20 mouse cellular contexts compared by ENCODE assay signal in the genomic region with DNA sequence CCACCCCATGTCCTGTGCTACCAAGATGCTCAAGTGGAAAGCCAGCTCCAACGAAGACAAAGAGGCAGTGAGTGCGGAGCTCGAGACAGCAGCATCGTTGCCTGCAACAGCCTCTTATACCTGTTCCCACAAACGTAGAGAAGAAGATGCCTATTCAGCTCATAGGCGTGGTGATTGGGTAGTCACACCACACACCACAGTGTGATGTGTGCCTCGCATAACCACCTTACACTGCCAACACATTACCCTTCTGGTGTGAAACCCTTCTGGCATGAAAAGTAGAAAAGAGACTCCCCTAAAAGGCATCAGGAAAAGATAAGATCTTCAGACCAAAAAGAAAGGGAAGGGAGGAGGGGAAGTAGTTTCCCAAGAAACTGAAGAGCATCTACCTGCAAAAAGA. TPM values are rescaled to one million over a fixed set of nuclear protein-coding genes. Genes with fewer than 3 reads are reported as not detected.
"Had no signal": no experiment of that assay in that cellular context is flagged by ENCODE, and none has a peak within 500 bp of the region (broad histone marks: within the 10 kb centered on the region; RNA-seq: fewer than 3 reads in every experiment).

No protein-coding gene starts in this region.

- DNase-seq: liver, postnatal 0 days; lung, adult 2 months; lung, postnatal 14 days; lung, postnatal 36 days; midbrain, embryonic 14.5 days; right cerebral cortex, postnatal 14 days; thymus, adult 2 months; thymus, postnatal 25 days; thymus, postnatal 4 days had no signal

- H3K4me3 ChIP-seq: lung, embryonic 15.5 days; megakaryocyte, embryonic 14.5 days; midbrain, embryonic 12.5 days; neural tube, embryonic 12.5 days; stomach, embryonic 15.5 days had no signal

- H3K27ac ChIP-seq: lung, embryonic 15.5 days; macrophage; midbrain, embryonic 12.5 days; neural tube, embryonic 12.5 days; stomach, embryonic 15.5 days; stomach, postnatal 0 days had no signal

RNA-seq across cellular contexts. Expression of gene Tmco5, which starts 45.8 kb away (rescaled TPM):
- total RNA-seq: megakaryocyte progenitor cell, adult 5-6 weeks; midbrain, postnatal 0 days; monocyte, adult 5-6 weeks; neutrophil, adult 5-6 weeks had no signal
